Mouse (Mus musculus) heart, adult 18-20 months (tissue): Measurements from ENCODE around the gene Tmem63a. TPM values are rescaled to one million over a fixed set of nuclear protein-coding genes. Genes with fewer than 3 reads are reported as not detected.
A peak's percentile ranks its signal among the peaks of the same experiment; 100 is the strongest.
"Not testable (repeated sequence)": the region's sequence is repeated elsewhere in the genome, so short reads cannot be mapped to it uniquely, and the experiment has no call there.

Experiments used
- DNase-seq, 2 experiments: peaks; one replicate each; pipeline ENCODE4 v3.0.0; 2021 to 2022; ENCODE audit warnings: mixed read lengths in 1 of 2
- total RNA-seq, 2 experiments: library from RNA; stranded (reverse); gene quantifications; 2 replicates each; pipeline ENCODE4 v1.2.3; 2021

Tmem63a gene
- total RNA-seq, 2 experiments from 2014 or later = 15.0 to 15.9 TPM

DNA sequence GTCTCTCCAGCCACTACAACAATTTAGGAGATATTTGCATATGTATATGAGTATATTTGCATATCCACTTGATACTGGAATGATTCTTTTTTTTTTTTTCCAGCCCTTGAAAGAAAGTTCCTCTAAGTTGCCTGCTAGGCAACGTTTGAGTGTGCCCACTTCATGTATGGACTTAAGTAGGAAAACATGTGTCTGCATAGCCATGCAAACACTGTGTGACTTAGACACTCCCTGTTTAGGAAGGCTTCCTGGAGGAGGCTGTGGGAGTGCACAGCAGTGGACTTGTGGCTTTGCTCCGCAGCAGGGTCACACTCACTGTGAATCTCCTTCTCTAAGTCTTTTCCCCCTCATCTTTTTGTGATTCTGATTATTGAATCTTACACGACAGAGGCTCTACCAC, 16.7 kb downstream of the Tmem63a start:
- no peak for DNase-seq

DNA sequence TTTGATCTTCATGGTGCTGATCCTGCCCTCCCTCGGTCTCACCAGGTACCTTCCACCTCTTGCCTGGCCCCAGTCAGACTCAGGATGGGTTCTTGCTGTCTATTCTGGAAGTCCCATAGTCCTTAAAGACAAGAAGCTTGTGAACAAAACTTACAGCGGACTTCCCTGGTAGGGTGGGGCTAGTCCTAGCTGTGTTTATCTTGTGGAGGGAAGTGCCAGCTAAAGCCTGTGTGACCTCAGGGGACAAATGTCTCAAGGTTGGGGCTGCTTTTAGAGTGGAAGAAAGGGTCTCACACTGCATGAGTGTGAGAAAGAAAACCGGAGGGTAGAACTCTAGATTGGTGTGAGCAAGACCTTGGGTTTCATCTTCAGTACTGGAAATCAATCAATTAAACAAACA, 23.6 kb downstream of the Tmem63a start:
- DNase-seq = no peak

GRCm38 (mm10) chr1:180966542-180966941, 24.4 kb downstream of the Tmem63a start:
- peak; percentile 73 to 84 for DNase-seq

DNA sequence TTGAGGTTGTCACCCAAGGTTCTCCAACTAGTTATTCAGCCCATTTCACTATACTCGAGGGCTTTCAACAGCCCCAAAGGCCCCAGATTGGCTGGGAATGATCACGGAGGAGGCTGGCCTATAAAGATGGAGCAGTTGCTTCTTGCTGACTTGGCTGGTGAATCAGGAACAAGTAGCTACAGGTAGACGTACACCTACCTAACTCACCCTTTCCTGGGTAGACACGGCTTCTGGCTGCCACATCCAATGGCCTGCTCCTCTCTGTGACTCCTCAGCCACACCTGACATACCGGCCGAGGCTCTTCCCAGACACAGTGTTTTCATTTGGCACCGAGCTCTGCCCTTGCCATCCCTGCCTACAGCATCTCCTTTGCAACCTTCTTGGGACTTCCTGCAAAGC, 25.1 kb downstream of the Tmem63a start:
- DNase-seq = no peak

DNA sequence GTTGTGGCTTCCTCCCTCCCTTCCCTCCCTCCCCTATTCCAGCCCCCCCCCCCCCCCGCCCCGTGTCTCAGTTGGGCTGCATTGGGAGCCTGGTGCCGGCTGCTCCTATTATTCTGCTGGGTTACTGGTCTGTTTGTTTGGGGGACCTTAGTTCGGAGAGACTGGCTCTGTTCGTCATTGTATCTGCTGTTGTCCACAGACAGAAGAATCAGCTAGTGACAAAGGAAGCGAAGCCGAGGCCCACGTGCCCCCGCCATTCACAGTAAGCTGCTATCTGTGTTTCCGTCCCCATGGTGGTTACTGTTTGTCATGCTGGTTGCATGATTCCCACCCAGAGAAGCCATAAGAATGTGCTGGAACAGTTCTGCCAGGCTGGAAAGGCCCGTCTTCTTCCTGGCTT, 30.8 kb downstream of the Tmem63a start:
- no peak for DNase-seq

- DNase-seq = peak; percentile 54 to 69
These were observed 32.1 kb downstream of the Tmem63a start for GRCm38 (mm10) chr1:180974126-180974746.

- peak; percentile 31 to 56 for DNase-seq
These were observed 34.1 kb downstream of the Tmem63a start for GRCm38 (mm10) chr1:180976110-180976679.

- no peak for DNase-seq
These were observed 37.5 kb downstream of the Tmem63a start for GRCm38 (mm10) chr1:180979484-180980251.

DNA sequence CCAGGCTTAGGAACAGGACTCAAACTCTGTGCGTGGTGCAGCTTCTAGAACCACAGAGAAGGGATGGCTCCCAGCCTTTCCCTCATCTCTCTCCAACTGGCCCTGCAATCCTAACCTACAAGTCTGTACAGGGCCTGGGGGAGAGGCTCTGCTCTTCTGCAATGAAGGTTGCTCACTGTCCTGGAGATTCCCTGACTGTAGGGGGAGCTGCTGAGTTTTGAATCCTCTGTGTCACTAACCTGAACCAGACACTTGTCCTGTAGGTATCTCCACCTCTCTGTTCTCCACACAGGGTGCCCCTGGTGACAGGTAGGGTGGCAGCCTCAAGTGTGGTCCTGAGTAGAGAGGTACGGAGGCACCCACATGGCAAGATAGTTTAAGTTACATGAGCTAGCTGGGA, 38.3 kb downstream of the Tmem63a start:
- DNase-seq = no peak

GRCm38 (mm10) chr1:180981298-180982046, 39.3 kb downstream of the Tmem63a start:
- DNase-seq = not testable (repeated sequence)

DNA sequence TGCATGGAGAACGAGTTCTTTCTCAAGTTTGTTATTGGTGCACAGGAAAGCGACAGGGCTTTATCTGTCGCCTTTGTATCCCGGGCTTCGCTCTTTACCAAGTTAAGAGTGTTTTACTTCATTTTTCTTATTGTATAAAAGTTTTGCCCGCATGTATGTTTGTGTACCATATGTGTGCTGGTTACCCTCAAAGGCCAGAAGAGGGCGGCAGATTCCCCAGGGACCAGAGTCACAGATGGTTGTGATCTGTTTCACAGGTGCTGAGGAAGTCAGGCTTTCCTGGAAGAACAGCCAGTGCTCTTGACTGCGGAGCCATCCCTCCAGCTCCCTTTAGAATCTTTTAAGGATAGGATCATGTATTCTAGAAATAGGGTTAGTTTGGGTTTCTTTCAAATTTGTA, 44.6 kb downstream of the Tmem63a start:
- DNase-seq = no peak

GRCm38 (mm10) chr1:180987759-180988158, 45.6 kb downstream of the Tmem63a start:
- peak; percentile 65 to 87 for DNase-seq

DNA sequence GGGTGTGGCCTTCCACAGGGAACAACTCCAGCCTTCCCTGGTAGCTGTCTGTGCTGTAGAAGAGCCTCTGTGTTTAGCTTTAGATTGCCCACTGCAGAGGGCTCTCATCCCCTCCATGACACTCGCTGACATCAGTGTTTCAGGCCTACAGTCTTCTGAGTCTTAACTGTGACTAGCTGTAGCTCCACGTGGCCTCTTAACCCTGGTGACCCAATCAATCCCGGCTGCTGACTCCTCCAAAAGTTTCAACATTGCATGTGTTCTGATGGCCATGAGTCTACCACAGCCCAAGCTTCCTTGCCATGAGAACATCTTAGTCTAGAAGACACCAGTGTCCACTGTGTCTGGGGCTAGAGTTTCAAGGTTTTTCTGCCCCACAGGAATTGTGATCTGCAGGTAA, 48.5 kb downstream of the Tmem63a start:
- DNase-seq = no peak

DNA sequence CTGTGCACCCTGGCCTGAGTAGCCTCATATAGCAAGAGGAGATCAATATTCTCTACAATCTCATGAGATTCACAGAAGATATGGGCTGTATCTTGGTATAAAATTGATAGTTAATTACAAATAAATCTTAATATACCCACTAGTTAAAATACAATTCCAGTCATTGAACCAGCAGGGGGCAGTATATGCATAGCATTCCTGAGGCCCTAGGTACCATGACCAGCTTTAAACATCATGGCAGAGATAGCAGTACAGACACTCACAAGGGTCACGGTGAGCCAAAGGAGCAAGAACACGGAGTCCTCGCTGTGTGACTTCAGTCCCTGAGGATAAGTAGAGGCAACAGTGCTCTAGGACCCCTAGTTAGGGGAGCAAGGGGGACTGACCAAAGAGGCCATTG, 50.0 kb downstream of the Tmem63a start:
- peak; percentile 57 to 79 for DNase-seq

DNA sequence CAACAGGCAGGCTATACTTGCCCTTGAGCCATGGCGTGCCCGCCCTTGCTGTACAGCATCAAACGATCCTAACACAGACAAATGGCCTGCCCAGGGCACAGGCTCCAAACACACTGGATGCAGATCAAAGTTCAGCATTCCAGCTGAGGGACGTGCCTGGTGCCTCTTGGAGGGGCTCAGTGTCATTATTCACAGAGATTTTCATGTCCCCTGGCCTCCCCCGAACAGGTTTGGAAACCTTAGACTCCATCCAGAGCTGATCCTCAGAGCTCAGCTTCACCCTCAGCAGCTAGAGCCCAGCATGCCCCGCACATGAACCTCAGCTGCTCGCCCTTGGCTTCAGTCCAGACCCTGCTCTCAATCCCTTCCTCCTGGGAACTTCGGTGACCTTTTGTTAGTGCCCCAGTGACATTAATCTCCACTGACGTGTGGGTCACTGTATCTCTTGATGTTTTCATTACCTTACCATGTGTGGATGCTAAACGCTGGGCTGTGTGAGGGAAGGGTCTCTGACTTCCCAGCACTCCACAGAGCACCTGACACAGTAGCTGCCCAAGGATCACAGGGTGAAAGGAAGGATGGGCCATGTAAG, 58.5 kb downstream of the Tmem63a start:
- no peak for DNase-seq

DNA sequence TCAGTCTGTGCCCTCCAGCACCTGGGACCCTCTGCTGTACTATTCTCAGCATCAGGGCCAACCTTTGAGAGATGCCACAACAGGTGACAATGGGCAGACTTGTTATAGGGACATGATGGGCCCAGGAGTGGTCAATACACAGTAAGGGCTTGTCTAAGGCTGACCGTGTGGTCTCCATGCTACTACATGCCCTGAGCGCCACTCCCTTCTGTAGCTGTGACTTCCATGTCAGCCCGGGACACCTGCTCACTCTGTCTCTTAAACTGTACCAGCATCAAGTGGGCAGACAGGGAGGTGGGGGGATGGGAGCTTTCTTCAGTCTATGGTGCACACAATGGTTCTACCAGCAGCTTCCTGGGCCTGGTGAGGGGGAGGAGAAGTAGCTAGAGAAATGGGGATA, 59.1 kb downstream of the Tmem63a start:
- no peak for DNase-seq

DNA sequence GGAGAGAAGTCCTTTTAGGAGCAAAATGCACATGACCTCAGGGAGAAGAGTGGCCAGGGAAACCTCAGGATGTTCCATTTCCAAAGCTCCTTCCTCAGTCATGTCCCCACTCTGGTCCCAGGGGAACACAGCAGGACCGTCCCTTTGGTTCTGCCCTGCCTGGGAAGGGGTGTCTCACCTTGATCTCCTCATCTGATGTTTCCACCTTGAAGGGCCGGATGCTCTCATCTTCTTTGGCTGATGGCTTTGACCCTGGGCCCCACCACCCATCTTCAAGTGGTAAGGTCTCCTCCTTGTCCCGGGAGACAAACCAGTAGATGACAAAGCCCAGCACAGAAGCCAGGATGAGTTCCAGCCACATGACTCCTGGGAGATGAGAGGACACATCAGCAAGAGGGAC, 59.5 kb downstream of the Tmem63a start:
- DNase-seq = no peak

DNA sequence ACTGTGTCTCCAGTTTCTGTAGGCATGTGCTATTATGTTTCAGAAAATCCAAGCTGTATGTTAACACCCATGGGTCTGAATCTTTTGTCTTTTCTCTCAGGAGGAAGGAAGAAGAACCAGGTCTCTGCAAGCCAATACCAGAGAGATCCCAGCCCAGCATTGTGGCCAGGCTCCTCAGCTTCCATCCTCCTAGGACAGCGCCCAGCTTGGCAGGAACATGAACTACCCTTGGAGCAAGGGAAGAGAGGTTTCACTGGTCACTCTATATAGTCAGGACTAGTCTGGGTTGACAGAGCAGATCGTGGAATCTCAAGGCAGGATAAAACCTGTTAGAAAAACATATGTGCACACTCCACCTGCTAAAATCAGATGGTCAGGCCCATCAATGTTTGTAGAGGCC, 61.6 kb downstream of the Tmem63a start:
- DNase-seq = no peak

- no peak for DNase-seq
These were observed 63.2 kb downstream of the Tmem63a start for GRCm38 (mm10) chr1:181005331-181005730.

DNA sequence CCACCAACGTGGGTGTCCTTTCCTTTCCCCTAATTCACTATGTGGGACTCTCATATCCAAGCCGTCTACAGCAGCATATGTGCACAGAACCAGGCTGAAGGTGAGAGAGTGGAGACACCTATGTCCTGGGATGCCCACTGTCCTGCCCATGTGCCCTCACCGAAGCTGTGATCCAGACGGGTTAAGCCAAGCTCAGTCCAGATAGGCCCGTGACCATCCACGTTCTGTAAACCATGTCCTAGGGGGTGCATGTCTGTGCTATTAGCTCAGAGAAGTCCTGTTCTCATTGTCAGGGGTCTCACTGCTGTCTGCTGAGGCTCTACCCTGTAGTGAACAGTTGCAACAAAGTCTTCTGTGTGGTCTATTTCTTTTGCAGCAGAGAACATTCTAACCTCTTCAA, 65.7 kb downstream of the Tmem63a start:
- no peak for DNase-seq

DNA sequence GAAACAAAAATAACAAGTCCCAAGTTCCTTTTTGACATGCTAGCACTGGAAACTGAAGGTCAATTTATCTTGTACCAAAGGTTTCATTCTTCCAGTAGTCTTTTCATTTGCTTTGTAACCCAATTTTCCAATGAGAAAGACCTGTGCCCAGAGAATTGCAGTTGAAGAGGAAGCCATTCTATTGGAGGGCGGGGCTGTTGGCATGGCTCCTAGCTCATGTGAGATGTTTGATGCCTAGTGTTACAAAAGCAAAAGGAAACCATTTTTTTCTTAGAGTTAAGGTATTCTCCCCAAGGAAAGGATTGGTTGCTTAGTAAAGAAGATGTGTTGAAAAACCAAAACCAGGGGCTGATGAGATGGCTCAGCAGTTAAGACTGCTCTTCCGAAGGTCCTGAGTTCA, 66.1 kb downstream of the Tmem63a start:
- peak; percentile 68 to 72 for DNase-seq

- no peak for DNase-seq
These were observed 67.0 kb downstream of the Tmem63a start for GRCm38 (mm10) chr1:181009011-181009590.
